In the genomic region with DNA sequence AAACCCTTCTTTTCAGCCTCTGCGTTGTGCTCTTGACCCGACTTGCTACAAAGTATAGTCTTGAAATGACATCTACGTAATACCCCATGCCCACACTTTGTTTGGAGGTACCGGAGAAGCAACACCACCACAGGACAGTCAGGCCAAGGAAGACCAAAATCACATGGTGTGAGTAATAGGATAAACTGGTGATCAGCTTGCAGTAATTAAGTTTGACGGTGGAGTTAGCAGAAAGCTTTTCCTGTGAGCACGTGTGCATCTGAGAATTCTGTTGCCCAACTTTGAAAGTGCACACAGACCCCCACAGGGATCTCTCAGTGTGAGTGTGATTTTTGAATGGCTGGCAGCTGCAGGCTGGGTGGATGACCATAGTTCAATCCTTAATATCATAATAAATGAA, we compare ENCODE assay signal across 28 mouse cellular contexts.
DNase-seq lines count a peak whose midpoint lies in the region; ATAC-seq and TF ChIP-seq lines count a peak whose summit lies in the region.
"Had no signal": no experiment of that assay in that cellular context is flagged by ENCODE, and none has a peak within 500 bp of the region (broad histone marks: within the 10 kb centered on the region; RNA-seq: fewer than 3 reads in every experiment).

No protein-coding gene starts in this region.

- peak; percentile 22 for DNase-seq in embryonic facial prominence, embryonic 14.5 days (ENCODE audit: low spot score)
- DNase-seq in embryonic facial prominence, embryonic 10.5 days (ENCODE audit: low spot score): no peak
- peak; percentile 19 for DNase-seq in midbrain, postnatal 0 days (ENCODE audit: low spot score)
- no peak for DNase-seq in midbrain, embryonic 11.5 days (ENCODE audit: low spot score, missing footprints)
- DNase-seq in retina, embryonic 14.5 days (ENCODE audit: low spot score): peak; percentile 74
- no peak for DNase-seq in right cerebral cortex, adult 2 months (ENCODE audit: low spot score in 2 of 2)
- DNase-seq: adrenal gland, adult 2 months; adrenal gland, postnatal 10 days; adrenal gland, postnatal 25 days; B cell, adult 2 months; cerebellum, adult 11 months; cerebellum, adult 18-20 months; cerebellum, adult 8-10 months; cerebellum, adult 9-11 months; cerebellum, postnatal 14 days; cerebellum, postnatal 36 days; embryo, embryonic 11 days had no signal

- no peak for TF ChIP-seq CTCF in midbrain, postnatal 0 days (IDR thresholded peaks at IDR 0.05)

- H3K4me3 ChIP-seq in embryonic facial prominence, embryonic 14.5 days (ENCODE audit: low read depth, low read length): no peak overlapping the region
- no peak overlapping the region for H3K4me3 ChIP-seq in embryonic facial prominence, embryonic 10.5 days
- no peak overlapping the region for H3K4me3 ChIP-seq in midbrain, postnatal 0 days (ENCODE audit: low read depth, low read length)
- no peak overlapping the region for H3K4me3 ChIP-seq in midbrain, embryonic 11.5 days (ENCODE audit: low read depth, low read length)
- no peak overlapping the region for H3K4me3 ChIP-seq in hindbrain, embryonic 13.5 days
- H3K4me3 ChIP-seq: embryonic facial prominence, embryonic 12.5 days; embryonic facial prominence, embryonic 15.5 days; erythroblast, embryonic 14.5 days; forebrain, embryonic 10.5 days; forebrain, embryonic 12.5 days had no signal

- H3K27me3 ChIP-seq in embryonic facial prominence, embryonic 14.5 days (replicated peaks; ENCODE audit: control insufficient read depth, insufficient read depth, low read length): no peaks in the 10 kb centered on the region
- H3K27me3 ChIP-seq in embryonic facial prominence, embryonic 10.5 days (replicated peaks; ENCODE audit: low read depth, poor library complexity, severe bottlenecking): no peaks in the 10 kb centered on the region; the same call in 1 of the 2 replicates
- H3K27me3 ChIP-seq in midbrain, postnatal 0 days (ENCODE audit: insufficient read depth, low read length): no peaks in the 10 kb centered on the region
- no peaks in the 10 kb centered on the region for H3K27me3 ChIP-seq in midbrain, embryonic 11.5 days (ENCODE audit: control insufficient read depth, insufficient read depth, low read length)
- no peaks in the 10 kb centered on the region for H3K27me3 ChIP-seq in hindbrain, embryonic 13.5 days
- H3K27me3 ChIP-seq: CH12.LX; embryonic facial prominence, embryonic 12.5 days; embryonic facial prominence, embryonic 15.5 days; forebrain, embryonic 12.5 days had no signal

- H3K36me3 ChIP-seq in embryonic facial prominence, embryonic 14.5 days (ENCODE audit: control insufficient read depth, insufficient read depth, low read length): no peaks in the 10 kb centered on the region
- H3K36me3 ChIP-seq in embryonic facial prominence, embryonic 10.5 days (replicated peaks): no peaks in the 10 kb centered on the region
- H3K36me3 ChIP-seq in midbrain, postnatal 0 days (ENCODE audit: insufficient read depth, low read length): no peaks in the 10 kb centered on the region
- no peaks in the 10 kb centered on the region for H3K36me3 ChIP-seq in midbrain, embryonic 11.5 days (ENCODE audit: control insufficient read depth, insufficient read depth, low read length)
- no peaks in the 10 kb centered on the region for H3K36me3 ChIP-seq in hindbrain, embryonic 13.5 days
- H3K36me3 ChIP-seq: embryonic facial prominence, embryonic 12.5 days; embryonic facial prominence, embryonic 15.5 days; forebrain, embryonic 10.5 days; forebrain, embryonic 12.5 days; G1E had no signal

- H3K27ac ChIP-seq in embryonic facial prominence, embryonic 14.5 days (replicated peaks; ENCODE audit: low read depth, low read length): no peak overlapping the region
- no peak overlapping the region for H3K27ac ChIP-seq in embryonic facial prominence, embryonic 10.5 days (replicated peaks)
- no peak overlapping the region for H3K27ac ChIP-seq in midbrain, postnatal 0 days (ENCODE audit: low read depth, low read length)
- H3K27ac ChIP-seq in midbrain, embryonic 11.5 days (ENCODE audit: low read depth, low read length): no peak overlapping the region
- no peak overlapping the region for H3K27ac ChIP-seq in hindbrain, embryonic 13.5 days
- H3K27ac ChIP-seq: embryonic facial prominence, embryonic 12.5 days; embryonic facial prominence, embryonic 15.5 days; forebrain, embryonic 10.5 days; forebrain, embryonic 12.5 days had no signal

- 43% methylated on average over 6 of the region's 6 CpGs for WGBS in embryonic facial prominence, embryonic 14.5 days
- WGBS in embryonic facial prominence, embryonic 10.5 days: 50% methylated on average over 6 of the region's 6 CpGs
- WGBS in midbrain, postnatal 0 days: 58% methylated on average over 6 of the region's 6 CpGs
- 64% methylated on average over 6 of the region's 6 CpGs for WGBS in midbrain, embryonic 11.5 days
- WGBS in hindbrain, embryonic 13.5 days: 70% methylated on average over 6 of the region's 6 CpGs

- H3K4me1 ChIP-seq in embryonic facial prominence, embryonic 14.5 days (ENCODE audit: control insufficient read depth, insufficient read depth, low read length): no peaks in the 10 kb centered on the region
- peaks cover 32% of the 10 kb centered on the region for H3K4me1 ChIP-seq in embryonic facial prominence, embryonic 10.5 days
- H3K4me1 ChIP-seq in midbrain, postnatal 0 days (ENCODE audit: insufficient read depth, low read length): no peaks in the 10 kb centered on the region
- H3K4me1 ChIP-seq in midbrain, embryonic 11.5 days (ENCODE audit: control insufficient read depth, insufficient read depth, low read length): no peaks in the 10 kb centered on the region
- 0 out of 2 replicates have a peak, but pooled peaks cover 3% of the 10 kb centered on the region for H3K4me1 ChIP-seq in hindbrain, embryonic 13.5 days (replicated peaks)
- H3K4me1 ChIP-seq: embryonic facial prominence, embryonic 15.5 days had no signal

- no peak for ATAC-seq in embryonic facial prominence, embryonic 14.5 days (ENCODE audit: low read depth)
- ATAC-seq in midbrain, postnatal 0 days (ENCODE audit: low FRiP score): no peak
- no peak for ATAC-seq in midbrain, embryonic 11.5 days (ENCODE audit: low FRiP score)
- ATAC-seq in hindbrain, embryonic 13.5 days (ENCODE audit: low FRiP score): no peak
- ATAC-seq: CD4-positive, CD25-positive, alpha-beta regulatory T cell, adult 4 months; forebrain, embryonic 14.5 days; forebrain, embryonic 16.5 days had no signal

- H3K4me2 ChIP-seq in embryonic facial prominence, embryonic 14.5 days (ENCODE audit: low read depth, low read length): no peak overlapping the region
- H3K4me2 ChIP-seq in midbrain, postnatal 0 days (ENCODE audit: low read depth, low read length, poor library complexity, severe bottlenecking): no peak overlapping the region
- H3K4me2 ChIP-seq in midbrain, embryonic 11.5 days: no peak overlapping the region
- H3K4me2 ChIP-seq in hindbrain, embryonic 13.5 days: no peak overlapping the region
- H3K4me2 ChIP-seq: embryonic facial prominence, embryonic 12.5 days; embryonic facial prominence, embryonic 15.5 days; forebrain, embryonic 12.5 days had no signal

- no peaks in the 10 kb centered on the region for H3K9me3 ChIP-seq in embryonic facial prominence, embryonic 14.5 days (ENCODE audit: control insufficient read depth, low read length)
- no peaks in the 10 kb centered on the region for H3K9me3 ChIP-seq in embryonic facial prominence, embryonic 10.5 days
- no peaks in the 10 kb centered on the region for H3K9me3 ChIP-seq in midbrain, postnatal 0 days (ENCODE audit: low read length)
- no peaks in the 10 kb centered on the region for H3K9me3 ChIP-seq in midbrain, embryonic 11.5 days (ENCODE audit: control insufficient read depth, low read length)
- no peaks in the 10 kb centered on the region for H3K9me3 ChIP-seq in hindbrain, embryonic 13.5 days
- H3K9me3 ChIP-seq: embryonic facial prominence, embryonic 12.5 days; embryonic facial prominence, embryonic 15.5 days; forebrain, embryonic 10.5 days; forebrain, embryonic 12.5 days had no signal

- H3K9ac ChIP-seq in embryonic facial prominence, embryonic 14.5 days (ENCODE audit: low read depth, low read length): no peak overlapping the region
- H3K9ac ChIP-seq in midbrain, postnatal 0 days (replicated peaks; ENCODE audit: low read length, poor library complexity, severe bottlenecking): no peak overlapping the region
- H3K9ac ChIP-seq in midbrain, embryonic 11.5 days (ENCODE audit: low read length): no peak overlapping the region
- H3K9ac ChIP-seq in hindbrain, embryonic 13.5 days: no peak overlapping the region
- H3K9ac ChIP-seq: embryonic facial prominence, embryonic 12.5 days; embryonic facial prominence, embryonic 15.5 days; forebrain, embryonic 12.5 days had no signal

Comparison
In these comparisons a context has a peak if more than half of its experiments do, and no peak if none do; other contexts are left out.
1. DNase-seq: peak in embryonic facial prominence, embryonic 14.5 days (single experiment), midbrain, postnatal 0 days (single experiment) and retina, embryonic 14.5 days (single experiment); none in embryonic facial prominence, embryonic 10.5 days (single experiment), midbrain, embryonic 11.5 days (single experiment) and right cerebral cortex, adult 2 months (0 of 2).